Mouse (Mus musculus): ENCODE data around the gene Minar1. TPM values are rescaled to one million over a fixed set of nuclear protein-coding genes. Genes with fewer than 3 reads are reported as not detected.

The Minar1 gene
- polyA plus RNA-seq, 1 experiment = 1.3 TPM

DNA sequence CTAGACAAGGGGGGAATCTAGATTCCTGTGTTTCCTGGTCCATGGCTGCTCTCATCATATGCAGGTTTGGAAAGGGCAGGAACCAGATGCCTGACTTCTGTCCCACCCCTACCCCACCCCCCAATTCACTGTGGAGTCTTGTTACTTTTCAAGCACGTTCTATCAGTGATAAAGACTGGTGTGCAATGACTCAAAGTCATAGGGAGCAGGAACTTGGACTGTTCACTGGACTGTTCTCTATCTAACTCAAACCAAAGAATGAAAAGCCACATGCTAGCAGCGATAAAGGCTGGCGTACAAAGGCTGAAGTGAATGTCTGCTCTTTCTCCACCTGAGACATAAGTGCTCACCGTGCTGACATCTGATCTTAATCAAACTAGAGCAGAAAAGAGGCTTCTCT, 12.3 kb downstream of the Minar1 start:
- TF ChIP-seq POLR2A (IDR thresholded peaks at IDR 0.05; ENCODE audit: extremely low read depth, insufficient read depth, low read length) (no peak), CTCF (IDR thresholded peaks at IDR 0.05; ENCODE audit: extremely low read depth, insufficient read depth, low read length) (no peak)
- no peak overlapping the region for H3K27ac ChIP-seq (ENCODE audit: insufficient read depth, low read length)
- no peaks in the 10 kb centered on the region for H3K4me1 ChIP-seq (ENCODE audit: control insufficient read depth, insufficient read depth, low read length)
- no peak overlapping the region for H3K4me3 ChIP-seq (ENCODE audit: insufficient read depth, low read length)

DNA sequence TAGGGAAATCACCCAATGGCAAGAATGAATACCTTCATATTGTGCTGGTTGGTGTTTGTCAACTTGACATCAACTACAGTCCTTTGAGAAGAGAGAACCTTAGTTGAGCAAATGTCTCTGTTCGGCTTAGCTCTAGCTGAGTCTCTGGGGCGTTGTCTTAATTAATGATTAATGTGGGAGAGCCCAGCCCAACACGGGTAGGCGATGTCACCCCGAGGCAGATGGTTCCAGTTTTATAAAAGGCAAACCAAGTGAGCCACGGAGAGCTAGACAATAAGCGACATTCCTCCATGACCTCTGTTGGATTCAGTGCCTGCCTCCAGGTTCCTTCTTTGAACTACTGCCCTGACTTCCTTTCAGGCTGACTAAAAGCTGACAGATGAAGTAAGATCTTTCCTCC, 15.6 kb downstream of the Minar1 start:
- H3K4me3 ChIP-seq (ENCODE audit: insufficient read depth, low read length) = no peak overlapping the region
- TF ChIP-seq CTCF (IDR thresholded peaks at IDR 0.05; ENCODE audit: extremely low read depth, insufficient read depth, low read length) (no peak), POLR2A (IDR thresholded peaks at IDR 0.05; ENCODE audit: extremely low read depth, insufficient read depth, low read length) (no peak)
- no peaks in the 10 kb centered on the region for H3K4me1 ChIP-seq (ENCODE audit: control insufficient read depth, insufficient read depth, low read length)
- no peak overlapping the region for H3K27ac ChIP-seq (ENCODE audit: insufficient read depth, low read length)

DNA sequence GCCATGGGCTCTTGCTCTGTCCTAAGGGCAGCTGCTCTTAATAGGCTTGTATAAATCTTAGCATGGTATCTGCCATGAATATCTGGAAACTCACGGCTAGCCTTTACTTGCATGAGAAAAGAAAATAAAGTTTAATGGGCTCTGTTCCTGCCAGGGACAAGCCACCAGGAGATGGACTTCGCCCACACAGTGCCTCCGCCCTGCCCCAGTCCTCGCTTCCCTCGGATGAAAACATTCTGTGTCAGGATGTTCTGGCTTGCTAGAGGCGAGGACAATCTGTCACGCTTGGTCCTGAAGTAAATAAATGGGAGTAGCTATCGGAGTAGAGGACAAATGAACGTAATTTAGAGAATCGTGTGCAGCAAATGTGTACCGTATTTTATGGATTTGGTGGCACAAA, 16.7 kb downstream of the Minar1 start:
- no peak for TF ChIP-seq POLR2A (IDR thresholded peaks at IDR 0.05; ENCODE audit: extremely low read depth, insufficient read depth, low read length)
- no peak for TF ChIP-seq CTCF (IDR thresholded peaks at IDR 0.05; ENCODE audit: extremely low read depth, insufficient read depth, low read length)
- no peaks in the 10 kb centered on the region for H3K4me1 ChIP-seq (ENCODE audit: control insufficient read depth, insufficient read depth, low read length)
- no peak overlapping the region for H3K4me3 ChIP-seq (ENCODE audit: insufficient read depth, low read length)
- no peak overlapping the region for H3K27ac ChIP-seq (ENCODE audit: insufficient read depth, low read length)

DNA sequence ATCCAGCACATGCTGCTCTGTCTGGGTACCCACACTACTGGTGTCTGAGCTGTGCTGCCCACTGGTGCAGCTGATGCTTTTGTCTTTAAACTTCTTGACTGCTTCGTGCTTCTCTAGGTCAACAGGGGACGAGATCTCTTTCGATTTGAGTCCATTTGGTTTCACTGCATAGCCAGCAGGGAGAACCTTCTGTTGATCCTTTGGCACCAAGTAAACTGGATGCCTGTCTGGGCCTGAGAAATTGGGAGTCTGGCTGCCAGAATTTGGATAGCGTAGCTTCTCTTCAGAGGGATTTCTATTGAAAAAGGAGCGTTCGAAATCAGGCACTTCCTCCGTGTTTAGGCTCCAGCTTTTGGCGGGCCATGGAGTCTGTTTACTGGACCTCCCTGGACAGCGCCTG, 21.0 kb downstream of the Minar1 start:
- no peaks in the 10 kb centered on the region for H3K4me1 ChIP-seq (ENCODE audit: control insufficient read depth, insufficient read depth, low read length)
- TF ChIP-seq CTCF (IDR thresholded peaks at IDR 0.05; ENCODE audit: extremely low read depth, insufficient read depth, low read length) (no peak), POLR2A (IDR thresholded peaks at IDR 0.05; ENCODE audit: extremely low read depth, insufficient read depth, low read length) (no peak)
- no peak overlapping the region for H3K4me3 ChIP-seq (ENCODE audit: insufficient read depth, low read length)
- H3K27ac ChIP-seq (ENCODE audit: insufficient read depth, low read length) = no peak overlapping the region

DNA sequence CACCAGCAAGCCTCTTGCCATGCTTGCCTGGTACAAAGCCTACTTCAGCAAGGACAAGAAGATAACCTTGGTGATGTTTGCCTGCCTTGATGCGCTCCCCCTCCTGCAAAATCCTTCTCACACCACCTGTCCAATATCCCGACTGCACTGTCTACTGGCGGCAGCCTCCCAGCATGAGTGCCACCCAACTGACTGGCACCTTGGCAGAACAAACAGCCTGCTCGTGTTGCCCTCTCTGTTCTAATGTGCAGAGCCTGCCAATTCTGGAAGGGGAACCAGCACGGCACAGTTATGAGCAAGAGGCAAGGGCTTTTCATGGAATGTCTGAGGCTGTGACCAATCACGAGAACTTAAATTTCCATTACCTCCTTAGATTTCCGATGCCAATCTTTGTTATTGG, 22.2 kb downstream of the Minar1 start:
- H3K4me3 ChIP-seq (ENCODE audit: insufficient read depth, low read length) = no peak overlapping the region
- no peaks in the 10 kb centered on the region for H3K4me1 ChIP-seq (ENCODE audit: control insufficient read depth, insufficient read depth, low read length)
- no peak for TF ChIP-seq POLR2A (IDR thresholded peaks at IDR 0.05; ENCODE audit: extremely low read depth, insufficient read depth, low read length)
- TF ChIP-seq CTCF (IDR thresholded peaks at IDR 0.05; ENCODE audit: extremely low read depth, insufficient read depth, low read length) = no peak
- no peak overlapping the region for H3K27ac ChIP-seq (ENCODE audit: insufficient read depth, low read length)

DNA sequence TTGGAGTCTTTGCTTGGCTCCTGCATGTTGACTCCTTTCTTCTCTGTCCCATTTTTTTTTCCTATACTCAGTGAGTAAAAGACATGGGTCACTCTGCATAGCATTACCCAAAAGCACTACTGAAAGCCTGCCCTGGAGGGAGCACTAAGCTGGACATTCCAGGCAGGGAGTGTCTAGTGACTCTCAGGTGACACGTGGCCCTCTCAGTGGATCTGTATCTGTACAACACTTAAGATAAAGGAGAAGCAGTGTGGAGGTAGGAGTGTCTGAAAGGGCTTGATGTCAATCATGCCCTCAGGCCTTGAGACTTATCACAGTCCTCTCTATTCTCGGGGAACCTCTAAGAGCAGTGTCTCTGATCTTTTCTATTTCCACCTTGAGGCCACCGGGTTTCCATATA, 25.9 kb downstream of the Minar1 start:
- TF ChIP-seq CTCF (IDR thresholded peaks at IDR 0.05; ENCODE audit: extremely low read depth, insufficient read depth, low read length) = no peak
- Histone ChIP-seq H3K4me1 (ENCODE audit: control insufficient read depth, insufficient read depth, low read length) (no peaks in the 10 kb centered on the region), H3K4me3 (ENCODE audit: insufficient read depth, low read length) (no peak overlapping the region), H3K27ac (ENCODE audit: insufficient read depth, low read length) (no peak overlapping the region)

DNA sequence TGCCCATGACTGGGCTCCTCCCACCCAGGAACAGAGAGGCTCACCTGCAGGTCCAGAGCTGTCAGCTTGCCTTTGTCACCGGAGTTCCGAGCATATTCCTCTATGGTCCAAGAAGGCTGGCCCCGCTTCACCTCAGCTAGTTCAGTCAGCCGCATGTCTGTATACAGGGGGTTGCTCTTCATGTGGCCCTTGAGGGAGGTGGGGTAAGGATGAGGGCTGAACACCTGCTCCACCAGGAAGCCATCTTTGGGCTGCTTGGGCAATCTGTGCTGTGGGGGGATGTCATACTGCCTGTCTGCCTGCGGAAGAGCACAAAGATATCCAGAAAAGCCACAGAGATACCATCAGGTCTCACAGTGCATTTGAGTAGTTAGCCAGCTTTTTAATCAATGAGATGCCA, 26.5 kb downstream of the Minar1 start:
- H3K4me3 ChIP-seq (ENCODE audit: insufficient read depth, low read length) = no peak overlapping the region
- TF ChIP-seq CTCF (IDR thresholded peaks at IDR 0.05; ENCODE audit: extremely low read depth, insufficient read depth, low read length) = no peak
- no peak for TF ChIP-seq POLR2A (IDR thresholded peaks at IDR 0.05; ENCODE audit: extremely low read depth, insufficient read depth, low read length)
- H3K27ac ChIP-seq (ENCODE audit: insufficient read depth, low read length) = no peak overlapping the region
- H3K4me1 ChIP-seq (ENCODE audit: control insufficient read depth, insufficient read depth, low read length) = no peaks in the 10 kb centered on the region

DNA sequence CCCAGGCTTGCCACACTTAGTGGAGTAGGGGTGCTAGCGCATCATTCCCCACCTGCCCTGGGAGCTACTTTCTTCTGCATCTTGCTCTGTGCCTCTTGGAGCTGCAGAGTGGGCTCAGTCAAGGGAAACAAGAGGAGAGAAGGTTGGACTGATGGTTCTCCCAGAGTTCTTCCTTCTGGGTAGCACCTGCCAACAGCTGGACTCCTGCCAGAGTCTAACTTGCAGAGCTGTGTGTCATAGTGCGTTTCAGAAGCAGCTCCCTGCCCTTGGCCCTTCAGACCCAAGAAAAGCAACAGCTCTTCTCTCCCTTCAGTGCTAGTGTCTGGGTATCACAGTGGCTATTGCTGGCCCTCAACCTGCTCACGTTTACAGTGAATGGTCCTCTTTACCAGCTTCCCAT, 30.5 kb downstream of the Minar1 start:
- no peak overlapping the region for H3K4me3 ChIP-seq (ENCODE audit: insufficient read depth, low read length)
- no peak overlapping the region for H3K27ac ChIP-seq (ENCODE audit: insufficient read depth, low read length)
- no peaks in the 10 kb centered on the region for H3K4me1 ChIP-seq (ENCODE audit: control insufficient read depth, insufficient read depth, low read length)
- TF ChIP-seq CTCF (IDR thresholded peaks at IDR 0.05; ENCODE audit: extremely low read depth, insufficient read depth, low read length) (no peak), POLR2A (IDR thresholded peaks at IDR 0.05; ENCODE audit: extremely low read depth, insufficient read depth, low read length) (no peak)

DNA sequence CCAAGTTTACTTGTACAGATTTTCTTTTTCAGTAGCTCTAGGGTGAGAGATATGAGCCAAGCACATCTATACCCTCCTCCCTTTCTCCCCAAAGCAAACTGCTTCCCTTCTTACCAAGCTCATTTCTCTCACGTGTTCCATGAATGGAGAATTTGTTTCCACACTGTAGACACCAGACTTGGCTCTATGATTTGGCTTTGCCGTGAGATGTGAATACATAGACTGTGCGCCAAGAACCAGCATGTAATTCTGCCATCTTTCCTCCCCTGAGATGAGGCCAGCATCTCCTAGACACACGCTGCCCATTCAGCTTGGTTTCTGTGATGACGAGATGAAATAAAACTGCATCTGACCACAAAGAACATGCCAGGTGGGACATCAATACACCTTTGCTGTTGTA, 44.5 kb downstream of the Minar1 start:
- TF ChIP-seq CTCF (IDR thresholded peaks at IDR 0.05; ENCODE audit: extremely low read depth, insufficient read depth, low read length) (no peak), POLR2A (IDR thresholded peaks at IDR 0.05; ENCODE audit: extremely low read depth, insufficient read depth, low read length) (no peak)
- Histone ChIP-seq H3K27ac (ENCODE audit: insufficient read depth, low read length) (no peak overlapping the region), H3K4me3 (ENCODE audit: insufficient read depth, low read length) (no peak overlapping the region), H3K4me1 (ENCODE audit: control insufficient read depth, insufficient read depth, low read length) (no peaks in the 10 kb centered on the region)

DNA sequence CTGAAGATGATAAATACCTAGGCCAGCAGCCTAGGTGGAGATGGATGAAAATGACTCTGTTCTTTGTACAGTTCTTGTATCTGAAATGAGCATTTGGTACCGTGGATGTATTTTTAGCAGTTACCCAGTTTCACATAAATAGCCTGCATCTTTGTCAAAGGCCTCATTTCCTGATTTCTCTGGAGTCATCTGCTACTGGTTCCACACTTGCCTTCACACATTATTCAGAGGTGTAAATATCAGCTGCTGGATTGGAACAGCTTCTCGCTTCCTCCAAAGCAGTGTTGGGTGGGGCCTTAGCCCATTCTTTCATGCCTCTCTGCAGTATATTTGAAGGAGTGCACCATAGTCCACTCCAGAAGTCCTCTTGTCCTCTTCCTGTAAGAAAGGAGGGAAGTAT, 70.3 kb downstream of the Minar1 start:
- no peak for TF ChIP-seq CTCF (IDR thresholded peaks at IDR 0.05; ENCODE audit: extremely low read depth, insufficient read depth, low read length)
- TF ChIP-seq POLR2A (IDR thresholded peaks at IDR 0.05; ENCODE audit: extremely low read depth, insufficient read depth, low read length) = no peak
- no peaks in the 10 kb centered on the region for H3K4me1 ChIP-seq (ENCODE audit: control insufficient read depth, insufficient read depth, low read length)

More for the DNA sequence above, 70.3 kb downstream of the Minar1 start:
- H3K27ac ChIP-seq (ENCODE audit: insufficient read depth, low read length) = no peak overlapping the region
- H3K4me3 ChIP-seq (ENCODE audit: insufficient read depth, low read length) = no peak overlapping the region

Other genes starting within 250 kb of the Minar1 start
- 47.0 and 50.8 TPM in 2 replicates for gene Tmed3, start 81.9 kb upstream of the Minar1 start, polyA plus RNA-seq (2012; rRNA removed)
- 7.5 and 7.6 TPM in 2 replicates for gene Ankrd34c, start 115.3 kb upstream of the Minar1 start, polyA plus RNA-seq (2012; rRNA removed)

Measured in cortical plate, adult 2 months (tissue).